Mouse (Mus musculus) brain, adult 2 months (tissue): ENCODE measurements around the gene Gm49711.
"Not testable (repeated sequence)": the region's sequence is repeated elsewhere in the genome, so short reads cannot be mapped to it uniquely, and the experiment has no call there.

Experiments
- DNase-seq: peaks from one replicate; pipeline ENCODE4 v3.0.0; 2011; ENCODE audit warnings: low read depth, low spot score

The Gm49711 gene

GRCm38 (mm10) chr16:92177718-92178117 lies 119.6 kb downstream of the Gm49711 start:
- DNase-seq, result no peak

DNA sequence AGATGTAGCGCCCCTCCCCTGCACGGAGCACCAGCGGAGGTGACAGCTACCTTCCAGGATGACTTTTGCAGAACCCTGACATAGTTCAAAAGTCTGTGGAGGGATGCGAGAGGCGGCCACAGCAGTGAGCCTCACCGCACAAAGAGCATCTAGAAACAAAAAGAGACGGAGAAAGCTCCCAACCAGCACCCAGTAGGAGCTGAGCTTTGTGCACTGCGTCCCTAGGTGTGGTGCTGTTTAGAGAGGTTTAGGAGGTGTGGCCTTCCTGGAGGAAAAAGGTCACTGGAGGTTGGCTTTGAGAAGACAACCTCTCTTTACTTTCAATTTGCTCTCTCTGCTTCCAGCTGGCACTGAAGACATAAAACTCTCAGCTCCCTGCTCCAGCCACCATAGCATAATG lies 121.2 kb downstream of the Gm49711 start:
- no peak for DNase-seq

DNA sequence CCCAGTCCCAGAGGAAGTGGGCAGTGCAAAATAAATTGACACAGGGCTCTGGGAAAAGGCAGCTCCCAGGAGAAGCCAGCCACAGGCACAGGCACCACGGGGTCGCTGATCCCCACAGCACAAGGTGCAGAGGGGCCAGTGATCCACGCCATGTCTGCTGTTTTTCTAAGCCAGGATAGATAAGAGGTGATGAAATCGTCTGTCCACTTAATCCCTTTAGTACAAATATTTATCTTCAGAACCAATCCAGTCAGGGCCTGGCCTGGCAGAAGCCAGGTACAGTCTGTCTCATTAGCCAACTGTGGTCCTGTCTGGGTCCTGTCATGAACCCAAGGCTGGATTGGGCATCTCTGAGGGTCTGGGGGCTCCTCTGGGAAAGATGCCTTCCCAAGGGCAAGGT lies 125.4 kb downstream of the Gm49711 start:
- no peak for DNase-seq

DNA sequence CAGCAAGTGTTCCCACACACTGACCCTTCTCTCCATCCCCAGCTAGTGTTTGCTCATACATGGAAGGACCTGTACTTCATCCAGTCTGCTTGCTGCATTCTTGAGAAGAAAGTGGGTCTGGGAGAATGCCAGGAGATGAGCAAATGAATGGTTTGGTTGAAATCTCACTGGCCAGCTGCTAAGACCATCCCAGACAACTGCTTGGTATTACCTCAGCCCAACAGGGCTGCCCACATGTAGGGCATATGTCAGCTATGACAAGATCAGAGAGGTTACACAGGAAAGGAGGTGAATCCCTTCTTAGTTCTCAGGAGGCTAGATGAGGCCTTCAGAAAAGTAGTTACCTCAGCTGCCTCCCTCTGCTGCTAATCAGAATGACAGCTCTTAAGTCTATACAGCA lies 132.5 kb downstream of the Gm49711 start:
- no peak for DNase-seq

DNA sequence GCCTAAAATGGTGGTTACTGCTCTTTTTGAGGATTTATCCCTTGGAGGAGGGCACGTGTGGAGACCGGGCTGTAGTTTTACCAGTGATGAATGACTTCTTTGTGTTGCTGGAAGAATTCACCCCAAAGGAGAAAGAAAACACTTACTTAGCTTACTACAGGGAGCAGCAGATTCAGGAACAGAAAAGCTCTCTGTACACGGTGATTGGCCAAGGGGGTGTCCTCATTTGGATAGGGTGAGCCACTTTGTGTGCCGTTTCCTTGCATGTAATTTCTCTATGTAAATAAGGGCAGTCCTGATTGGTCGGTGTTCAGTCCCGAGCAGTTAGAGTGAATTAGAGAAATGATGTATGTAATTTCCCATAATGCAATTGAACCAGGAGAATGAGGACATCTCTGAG lies 137.0 kb downstream of the Gm49711 start:
- no peak for DNase-seq

DNA sequence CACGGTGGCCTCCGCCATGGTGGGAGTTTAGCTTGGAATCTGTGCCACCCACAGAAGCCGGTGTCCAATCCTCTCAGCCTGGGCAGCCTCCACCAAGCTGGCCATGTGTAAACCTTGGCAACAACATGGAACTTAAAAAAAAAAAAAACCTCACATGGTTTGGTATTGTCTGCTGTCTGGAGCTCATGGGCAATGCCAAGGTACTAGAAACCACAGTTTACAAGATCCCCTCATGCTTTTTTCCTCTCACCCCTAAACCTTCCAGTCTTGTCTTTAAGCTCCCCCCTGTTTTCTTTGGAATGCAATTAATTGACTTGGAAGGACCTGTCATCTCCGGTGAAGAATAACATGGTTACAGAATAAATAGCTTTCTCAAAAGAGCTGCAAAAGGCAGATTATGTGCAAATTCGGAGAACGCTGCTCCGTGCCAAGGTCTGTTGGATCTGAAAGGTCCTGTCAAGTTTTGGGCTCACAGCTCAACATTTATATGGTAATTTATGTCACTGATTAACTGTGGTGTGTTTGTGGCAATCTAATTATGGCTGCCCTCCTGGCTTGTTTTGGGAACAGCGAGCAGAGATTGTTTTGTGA lies 138.7 kb downstream of the Gm49711 start:
- peak; percentile 24 for DNase-seq

- DNase-seq, result peak; percentile 79
Measured at GRCm38 (mm10) chr16:92200615-92201014, 142.5 kb downstream of the Gm49711 start.

DNA sequence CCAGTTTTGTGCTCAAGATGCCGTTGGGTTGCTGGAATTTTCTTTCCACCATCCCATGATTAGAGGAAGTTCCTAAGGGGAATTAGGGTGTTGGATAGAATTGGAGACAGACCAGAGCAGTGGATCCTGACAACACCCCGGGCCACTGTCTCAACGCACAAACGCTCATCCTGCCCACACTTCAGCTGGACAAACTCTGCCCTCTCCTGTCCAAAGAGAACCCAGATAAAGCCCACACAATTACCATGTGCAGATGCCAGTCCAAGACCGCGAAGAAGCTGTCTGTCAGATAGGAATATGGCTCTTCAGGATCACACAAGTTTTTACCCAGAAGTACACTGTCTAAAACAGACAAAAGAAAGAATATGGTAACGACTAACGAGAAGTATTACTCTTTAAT lies 145.5 kb downstream of the Gm49711 start:
- peak; percentile 48 for DNase-seq

DNA sequence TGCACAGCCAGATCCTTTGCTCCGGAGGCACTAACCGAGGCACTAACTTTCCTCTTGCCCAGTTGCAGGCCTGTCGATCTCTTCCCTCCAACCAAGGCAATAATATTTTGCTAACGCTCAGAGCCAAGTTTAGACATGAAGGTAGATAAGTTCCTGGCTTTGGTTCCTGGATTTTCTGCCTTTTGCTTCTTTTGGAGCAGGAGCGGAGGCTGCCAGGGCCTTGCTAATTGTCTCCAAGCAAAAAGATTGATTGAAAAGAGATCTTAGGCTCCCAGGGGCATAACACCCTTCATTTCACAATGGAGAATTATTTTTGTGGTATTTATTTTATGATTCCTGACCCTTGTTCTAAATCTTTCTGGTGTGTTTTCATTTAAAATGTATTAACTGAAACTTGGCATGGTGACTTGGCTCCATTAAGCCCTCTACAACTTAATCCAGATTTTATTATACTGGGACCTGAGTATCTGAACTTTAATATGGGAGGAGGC lies 151.2 kb downstream of the Gm49711 start:
- no peak for DNase-seq

DNA sequence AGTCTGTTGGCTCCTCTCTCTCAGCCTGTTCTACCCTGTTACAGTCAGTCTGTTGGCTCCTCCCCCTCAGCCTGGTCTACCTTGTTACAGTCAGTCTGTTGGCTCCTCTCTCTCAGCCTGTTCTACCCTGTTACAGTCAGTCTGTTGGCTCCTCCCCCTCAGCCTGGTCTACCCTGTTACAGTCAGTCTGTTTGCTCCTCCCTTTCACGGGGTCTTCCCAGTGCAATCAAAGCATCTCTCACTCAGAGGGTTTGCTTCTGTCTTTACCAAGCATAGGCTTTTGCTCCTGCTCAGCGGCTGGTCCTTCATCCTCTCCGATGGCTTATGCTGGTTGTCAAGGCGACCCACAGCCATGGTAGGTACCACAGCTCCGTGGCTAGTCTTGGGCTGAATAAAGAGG lies 152.2 kb downstream of the Gm49711 start:
- DNase-seq, result not testable (repeated sequence)

- DNase-seq, result not testable (repeated sequence)
Measured at GRCm38 (mm10) chr16:92213911-92214310, 155.8 kb downstream of the Gm49711 start.

DNA sequence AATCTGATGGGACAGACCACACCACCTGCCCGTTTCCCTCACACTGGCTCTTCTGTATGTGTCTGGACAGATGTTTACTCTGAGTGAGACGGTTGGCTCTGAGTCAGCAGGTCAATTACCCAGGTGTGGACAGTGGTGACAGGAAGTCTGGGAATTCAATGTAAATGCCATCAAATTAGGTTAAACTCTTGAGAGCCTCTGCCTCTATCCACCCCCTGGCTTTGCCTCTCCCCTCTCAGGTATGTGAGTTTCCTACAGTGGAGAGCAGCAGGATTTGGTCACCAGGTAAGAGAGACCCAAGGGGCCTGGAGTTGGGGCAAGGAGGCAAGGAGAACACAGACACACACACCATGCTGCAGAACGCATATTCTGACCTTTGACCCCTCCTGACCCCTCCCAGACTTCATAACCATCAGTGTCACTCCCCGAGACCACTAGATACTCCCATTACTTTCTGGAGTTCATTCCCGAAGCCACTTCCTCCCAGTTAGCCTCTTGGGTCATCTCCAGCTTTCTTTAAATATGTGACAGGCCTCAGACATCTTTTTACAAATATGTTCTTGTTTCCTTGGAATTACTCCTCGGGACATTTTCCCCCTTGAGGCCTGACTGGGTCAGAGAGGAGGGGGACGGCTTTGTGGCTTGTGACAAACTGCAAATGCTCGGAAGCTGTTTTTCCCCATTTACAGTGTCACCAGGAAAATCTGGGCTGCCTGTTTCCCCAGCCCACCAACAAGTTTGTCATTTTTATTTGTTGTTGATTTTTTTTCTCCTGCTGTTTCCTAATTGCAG lies 157.7 kb downstream of the Gm49711 start:
- no peak for DNase-seq

DNA sequence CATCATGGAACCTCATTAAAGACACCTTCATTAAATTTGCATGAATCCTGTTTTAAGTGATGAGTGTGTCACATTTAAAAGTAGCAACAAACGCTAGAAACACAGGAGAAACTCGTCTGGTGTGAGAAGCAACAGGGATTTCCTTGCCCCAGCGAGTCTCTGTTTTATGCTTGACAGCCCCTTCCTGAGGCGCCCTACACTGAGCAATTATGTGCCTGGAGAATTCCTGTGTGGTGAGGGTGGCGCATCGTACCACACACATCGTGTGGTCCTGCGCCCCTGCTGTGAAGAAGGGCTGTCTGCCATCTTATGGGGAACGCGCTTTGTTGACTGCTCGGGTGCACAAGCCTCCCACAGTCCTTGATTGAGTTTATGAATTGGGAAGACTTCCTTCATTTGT lies 162.6 kb downstream of the Gm49711 start:
- DNase-seq, result no peak

GRCm38 (mm10) chr16:92228332-92228919 lies 170.3 kb downstream of the Gm49711 start:
- DNase-seq, result no peak

DNA sequence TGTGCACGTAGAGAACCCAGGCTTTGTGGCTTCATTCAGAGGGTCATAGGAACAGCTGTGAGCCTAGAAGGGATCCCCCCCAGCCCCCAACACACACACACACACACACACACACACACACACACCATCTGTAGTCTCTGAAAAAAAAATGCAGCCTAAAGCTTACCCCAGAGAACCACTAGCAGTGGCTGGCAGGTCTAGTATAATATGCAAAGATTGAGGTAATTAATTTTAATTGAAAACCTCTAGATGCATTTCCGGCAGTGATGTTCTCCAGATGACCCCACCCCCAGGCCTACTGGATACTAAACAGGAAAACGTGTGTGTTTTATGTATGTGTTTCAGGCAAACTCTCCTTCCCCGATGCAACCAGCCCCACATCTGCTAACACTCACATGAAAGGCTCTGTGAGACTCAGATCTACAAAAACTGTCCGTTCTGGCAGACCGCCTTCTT lies 172.4 kb downstream of the Gm49711 start:
- no peak for DNase-seq

DNA sequence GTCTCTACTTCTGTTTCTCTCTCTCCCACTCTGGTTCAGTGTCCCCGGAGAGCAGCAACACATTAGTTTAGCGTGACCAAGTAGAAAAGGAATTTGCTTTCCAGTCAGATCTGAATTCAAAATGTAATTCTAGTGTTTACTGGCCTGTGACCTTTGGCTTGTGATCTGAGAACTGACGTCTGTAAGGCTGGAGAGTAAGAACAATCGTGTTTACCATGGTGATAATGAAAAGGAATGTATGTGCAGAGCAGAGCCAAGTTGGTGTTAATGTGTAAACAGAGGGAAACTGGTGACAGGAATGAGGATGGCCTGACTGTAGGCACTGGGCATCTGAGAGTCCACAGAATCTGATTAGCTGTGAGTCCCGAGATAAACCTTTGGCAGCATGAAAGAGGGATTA lies 176.4 kb downstream of the Gm49711 start:
- no peak for DNase-seq

DNA sequence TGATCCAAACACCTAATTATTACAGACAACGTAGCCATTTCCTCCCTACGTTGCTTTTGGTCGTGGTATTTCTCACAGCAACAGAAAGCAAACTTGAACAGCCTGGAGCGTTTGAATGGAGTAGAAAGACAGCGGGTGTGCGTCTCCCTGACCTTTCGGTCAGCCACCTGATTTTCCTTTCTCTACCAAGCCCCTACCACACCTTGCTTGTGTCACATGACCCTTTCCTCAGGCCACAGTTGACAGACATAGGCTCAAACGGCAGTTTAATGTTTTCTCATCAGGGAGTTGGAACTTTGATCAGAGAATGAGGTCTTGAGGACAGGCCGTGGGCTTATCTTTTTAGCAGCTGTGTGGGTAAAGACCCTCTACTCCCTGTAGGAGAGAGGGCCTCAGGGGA lies 177.1 kb downstream of the Gm49711 start:
- no peak for DNase-seq
